Mouse (Mus musculus): Measurements from ENCODE around the gene Fam177a. TPM values are rescaled to one million over a fixed set of nuclear protein-coding genes. Genes with fewer than 3 reads are reported as not detected.

Fam177a gene
- total RNA-seq (2023), result 6.9 to 9.1 TPM in 2 of 4 replicates, not detected in the others

DNA sequence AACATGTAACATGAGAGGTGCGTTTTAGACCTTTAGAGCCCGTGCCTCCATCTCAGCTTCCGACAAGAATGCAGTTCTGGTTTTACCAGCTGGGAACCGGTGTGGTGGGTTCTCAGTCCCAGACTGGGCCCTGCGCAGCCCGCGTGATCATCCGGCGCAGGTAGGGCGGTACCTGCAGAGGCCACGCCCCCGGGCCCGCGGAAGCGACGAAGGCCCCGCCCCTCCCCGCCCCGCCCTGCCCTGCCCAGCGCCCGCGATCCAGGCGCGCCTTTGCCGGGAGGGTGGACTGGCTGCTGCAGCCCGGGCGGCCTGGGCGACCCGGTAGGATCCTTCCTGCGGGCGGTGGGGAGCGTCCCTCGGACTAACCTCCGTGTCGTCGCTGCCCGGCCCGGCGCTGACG lies at the start of gene Fam177a:
Gene Fam177a (plus strand): TSS at position 228 of the 400 bp plus-strand sequence.

DNA sequence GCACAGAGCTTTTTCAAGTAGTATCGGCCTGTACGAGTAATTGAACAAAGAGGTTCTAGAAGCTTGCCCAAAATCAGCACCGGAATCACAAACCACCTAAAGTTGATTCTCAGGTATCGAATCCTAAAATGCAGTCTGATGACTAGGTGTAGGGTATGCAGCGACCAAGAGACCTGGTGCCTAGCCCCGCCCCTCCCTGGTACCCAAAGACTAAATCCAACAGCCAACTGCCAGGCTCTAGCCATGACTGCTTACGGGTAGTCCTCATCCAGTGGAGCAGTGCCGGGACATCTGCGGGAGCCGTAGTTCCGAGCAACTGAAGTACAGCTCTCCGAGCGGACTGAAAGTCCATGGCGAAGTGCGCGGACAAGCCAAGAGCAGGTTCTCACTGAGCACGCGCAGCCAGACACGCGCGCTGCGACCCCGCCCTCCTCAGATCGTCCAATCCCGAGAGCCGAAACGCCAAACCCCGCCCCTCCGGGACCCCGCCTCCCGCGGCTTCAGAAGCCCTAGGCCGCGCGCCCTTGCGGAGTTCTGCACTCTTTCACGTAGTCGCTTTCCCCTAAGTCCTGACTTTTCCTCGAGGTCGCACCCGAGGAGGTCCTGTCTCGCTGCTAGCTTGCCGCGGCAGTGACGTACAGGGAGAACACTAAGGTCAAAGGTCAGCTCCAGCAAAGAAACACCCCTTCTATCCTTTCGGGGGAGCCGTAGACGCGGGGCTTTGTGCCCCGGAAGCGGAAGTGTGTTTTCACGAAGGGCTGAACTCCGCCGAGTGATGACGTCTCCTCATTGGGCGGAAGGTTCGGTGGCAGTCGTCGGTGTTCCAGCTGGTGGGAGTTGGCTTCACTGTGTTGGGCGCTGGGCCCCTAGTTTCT lies 44.3 kb upstream of the Fam177a start, which contains the start of the genes 2700097O09Rik and Srp54a:
Gene 2700097O09Rik (minus strand): TSS at position 385 of the 875 bp plus-strand sequence.
Gene Srp54a (plus strand): TSS at position 537 of the 875 bp plus-strand sequence.

DNA sequence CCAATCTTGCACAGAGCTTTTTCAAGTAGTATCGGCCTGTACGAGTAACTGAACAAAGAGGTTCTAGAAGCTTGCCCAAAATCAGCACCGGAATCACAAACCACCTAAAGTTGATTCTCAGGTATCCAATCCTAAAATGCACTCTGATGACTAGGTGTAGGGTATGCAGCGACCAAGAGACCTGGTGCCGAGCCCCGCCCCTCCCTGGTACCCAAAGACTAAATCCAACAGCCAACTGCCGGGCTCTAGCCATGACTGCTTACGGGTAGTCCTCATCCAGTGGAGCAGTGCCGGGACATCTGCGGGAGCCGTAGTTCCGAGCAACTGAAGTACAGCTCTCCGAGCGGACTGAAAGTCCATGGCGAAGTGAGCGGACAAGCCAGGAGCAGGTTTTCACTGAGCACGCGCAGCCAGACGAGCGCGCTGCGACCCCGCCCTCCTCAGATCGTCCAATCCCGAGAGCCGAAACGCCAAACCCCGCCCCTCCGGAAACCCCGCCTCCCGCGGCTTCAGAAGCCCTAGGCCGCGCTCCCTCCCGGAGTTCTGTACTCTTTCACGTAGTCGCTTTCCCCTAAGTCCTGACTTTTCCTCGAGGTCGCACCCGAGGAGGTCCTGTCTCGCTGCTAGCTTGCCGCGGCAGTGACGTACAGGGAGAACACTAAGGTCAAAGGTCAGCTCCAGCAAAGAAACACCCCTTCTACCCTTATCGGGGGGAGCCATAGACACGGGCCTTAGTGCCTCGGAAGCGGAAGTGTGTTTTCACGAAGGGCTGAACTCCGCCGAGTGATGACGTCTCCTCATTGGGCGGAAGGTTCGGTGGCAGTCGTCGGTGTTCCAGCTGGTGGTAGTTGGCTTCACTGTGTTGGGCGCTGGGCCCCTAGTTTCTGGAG lies 30.5 kb downstream of the Fam177a start, which contains the start of gene Srp54b:
Gene Srp54b (plus strand): TSS at position 546 of the 890 bp plus-strand sequence.

Other genes with a start within 250 kb of the Fam177a start
- gene Gm20403, start 137.9 kb upstream of the Fam177a start, total RNA-seq (2023), result not detected in 4 replicates
- gene Baz1a, start 110.1 kb upstream of the Fam177a start, total RNA-seq (2023), result 245 to 271 TPM (median 264 TPM) in 4 replicates
- 5.3 to 10.0 TPM (median 6.5 TPM) in 4 replicates for gene 2700097O09Rik, start 44.4 kb upstream of the Fam177a start, total RNA-seq (2023)
- 56.5 to 81.8 TPM (median 77.5 TPM) in 4 replicates for gene Srp54a, start 44.2 kb upstream of the Fam177a start, total RNA-seq (2023)
- 49.7 to 59.9 TPM (median 53.8 TPM) in 4 replicates for gene Srp54b, start 30.6 kb downstream of the Fam177a start, total RNA-seq (2023)
- 4.5 to 10.9 TPM (median 9.8 TPM) in 3 of 4 replicates, not detected in the other for gene 1700047I17Rik2, start 75.1 kb downstream of the Fam177a start, total RNA-seq (2023)
- gene Srp54c, start 105.7 kb downstream of the Fam177a start, total RNA-seq (2023), result 20.3 to 28.0 TPM (median 23.3 TPM) in 4 replicates
- gene 1110008L16Rik, start 175.1 kb downstream of the Fam177a start, total RNA-seq (2023), result 10.6 to 11.9 TPM (median 11.6 TPM) in 4 replicates
- gene Ppp2r3c, start 178.5 kb downstream of the Fam177a start, total RNA-seq (2023), result 18.8 to 27.6 TPM (median 21.5 TPM) in 4 replicates

Measured in B cell, adult 62 days (primary cell).